Mouse (Mus musculus): ENCODE measurements around the gene Ptgs2. TPM values are rescaled to one million over a fixed set of nuclear protein-coding genes. Genes with fewer than 3 reads are reported as not detected.

Ptgs2 gene
- polyA plus RNA-seq, 1 experiment, result 17.9 TPM

DNA sequence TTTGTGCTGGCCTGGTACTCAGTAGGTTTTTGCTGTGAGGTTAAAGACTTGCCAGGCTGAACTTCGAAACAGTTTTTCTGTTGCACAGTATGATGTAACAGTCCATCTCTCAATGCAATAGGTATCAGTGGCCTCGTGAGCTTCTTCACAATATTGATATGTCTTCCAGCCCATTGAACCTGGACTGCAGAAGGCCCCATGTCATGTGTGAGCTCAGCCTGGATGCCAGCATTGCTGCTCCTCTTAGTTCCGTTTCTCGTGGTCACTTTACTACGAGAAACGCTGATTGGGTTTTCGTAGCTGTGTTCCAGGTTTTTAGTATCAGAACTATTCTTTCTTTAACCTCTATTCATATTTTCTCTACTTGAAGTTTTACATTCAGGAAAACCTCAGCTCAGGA is 6.9 kb downstream of the Ptgs2 start:
- no peaks in the 10 kb centered on the region for H3K27me3 ChIP-seq (ENCODE audit: control insufficient read depth, insufficient read depth, insufficient read length)
- no peak overlapping the region for H3K4me3 ChIP-seq (ENCODE audit: insufficient read depth, poor library complexity, severe bottlenecking)
- no peak overlapping the region for H3ac ChIP-seq (ENCODE audit: control insufficient read depth, insufficient read length, low read depth)
- H3K36me3 ChIP-seq (ENCODE audit: control insufficient read depth, insufficient read depth), result peaks cover 59% of the 10 kb centered on the region
- H3K79me3 ChIP-seq (ENCODE audit: low read depth), result peaks cover 15% of the 10 kb centered on the region
- peaks cover 36% of the 10 kb centered on the region for H3K79me2 ChIP-seq (ENCODE audit: control insufficient read depth, insufficient read depth)
- TF ChIP-seq FOSL1 (IDR thresholded peaks at IDR 0.05; ENCODE audit: insufficient read depth, low read length, poor library complexity, severe bottlenecking) (no peak), CTCF (IDR thresholded peaks at IDR 0.05; ENCODE audit: control insufficient read depth, insufficient read depth, insufficient read length) (no peak), MYOD1 (IDR thresholded peaks at IDR 0.05; ENCODE audit: control insufficient read depth, insufficient read length, low read depth) (no peak), MYOG (IDR thresholded peaks at IDR 0.05; ENCODE audit: control insufficient read depth, extremely low read depth, insufficient read length) (no peak), CEBPB (IDR thresholded peaks at IDR 0.05; ENCODE audit: low read depth) (no peak), USF1 (IDR thresholded peaks at IDR 0.05; ENCODE audit: low read depth) (no peak), MAX (IDR thresholded peaks at IDR 0.05) (no peak)

DNA sequence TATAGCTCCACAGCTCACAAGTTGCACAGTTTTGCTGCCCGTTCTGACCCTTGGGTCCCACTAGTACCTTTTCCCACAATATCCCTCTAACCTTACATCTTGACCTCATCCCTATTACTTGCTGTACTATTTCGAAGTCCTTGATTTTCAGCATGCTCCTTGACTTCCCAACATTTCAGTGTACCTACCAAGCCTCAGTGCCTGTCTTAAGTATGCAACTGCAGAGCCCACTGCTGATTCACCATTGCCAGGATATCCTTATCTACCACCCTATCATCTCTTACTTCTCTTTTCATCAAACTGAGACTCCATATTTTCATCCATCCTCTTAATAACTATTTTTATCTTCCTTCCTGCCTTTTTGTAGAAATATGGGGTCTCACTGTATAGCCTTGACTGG is 9.8 kb downstream of the Ptgs2 start:
- Histone ChIP-seq H3K79me2 (ENCODE audit: control insufficient read depth, insufficient read depth) (peaks cover 10% of the 10 kb centered on the region), H3K79me3 (ENCODE audit: low read depth) (peaks cover 2% of the 10 kb centered on the region), H3K4me3 (ENCODE audit: insufficient read depth, poor library complexity, severe bottlenecking) (no peak overlapping the region), H3K36me3 (ENCODE audit: control insufficient read depth, insufficient read depth) (peaks cover 31% of the 10 kb centered on the region), H3K27me3 (ENCODE audit: control insufficient read depth, insufficient read depth, insufficient read length) (no peaks in the 10 kb centered on the region), H3ac (ENCODE audit: control insufficient read depth, insufficient read length, low read depth) (no peak overlapping the region)
- TF ChIP-seq MYOD1 (IDR thresholded peaks at IDR 0.05; ENCODE audit: control insufficient read depth, insufficient read length, low read depth) (no peak), USF1 (IDR thresholded peaks at IDR 0.05; ENCODE audit: low read depth) (no peak)

DNA sequence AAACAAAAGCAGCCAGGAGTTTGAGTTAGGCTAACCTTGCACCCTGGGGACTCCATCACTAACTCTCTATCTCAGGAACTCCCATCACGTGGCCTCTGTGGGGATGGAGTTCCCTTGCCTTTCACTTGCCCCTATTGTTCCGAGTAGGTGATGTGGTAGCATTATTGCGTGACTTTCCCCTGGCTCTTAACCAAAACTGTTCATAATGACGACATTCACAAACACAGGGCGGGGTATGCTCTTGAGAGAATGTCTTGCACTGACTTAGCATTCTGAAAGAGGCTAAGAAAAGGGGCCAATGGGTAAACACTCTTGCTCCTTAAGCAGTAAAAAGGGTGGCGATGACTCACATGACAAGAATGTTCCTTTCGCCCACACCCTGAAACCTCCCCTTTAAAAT is 15.5 kb downstream of the Ptgs2 start:
- Histone ChIP-seq H3K79me2 (ENCODE audit: control insufficient read depth, insufficient read depth) (no peaks in the 10 kb centered on the region), H3K36me3 (ENCODE audit: control insufficient read depth, insufficient read depth) (no peaks in the 10 kb centered on the region), H3ac (ENCODE audit: control insufficient read depth, insufficient read length, low read depth) (no peak overlapping the region), H3K4me3 (ENCODE audit: insufficient read depth, poor library complexity, severe bottlenecking) (no peak overlapping the region), H3K27me3 (ENCODE audit: control insufficient read depth, insufficient read depth, insufficient read length) (no peaks in the 10 kb centered on the region), H3K79me3 (ENCODE audit: low read depth) (no peaks in the 10 kb centered on the region)
- TF ChIP-seq CTCF (IDR thresholded peaks at IDR 0.05; ENCODE audit: control insufficient read depth, insufficient read depth, insufficient read length), result no peak
- peak; percentile 24 for TF ChIP-seq FOSL1 (IDR thresholded peaks at IDR 0.05; ENCODE audit: insufficient read depth, low read length, poor library complexity, severe bottlenecking)
- TF ChIP-seq MAX (IDR thresholded peaks at IDR 0.05), result peak; percentile 44
- TF ChIP-seq CEBPB (IDR thresholded peaks at IDR 0.05; ENCODE audit: low read depth), result peak; percentile 63
- peak; percentile 97 for TF ChIP-seq USF1 (IDR thresholded peaks at IDR 0.05; ENCODE audit: low read depth)
- no peak for TF ChIP-seq MYOG (IDR thresholded peaks at IDR 0.05; ENCODE audit: control insufficient read depth, extremely low read depth, insufficient read length)

DNA sequence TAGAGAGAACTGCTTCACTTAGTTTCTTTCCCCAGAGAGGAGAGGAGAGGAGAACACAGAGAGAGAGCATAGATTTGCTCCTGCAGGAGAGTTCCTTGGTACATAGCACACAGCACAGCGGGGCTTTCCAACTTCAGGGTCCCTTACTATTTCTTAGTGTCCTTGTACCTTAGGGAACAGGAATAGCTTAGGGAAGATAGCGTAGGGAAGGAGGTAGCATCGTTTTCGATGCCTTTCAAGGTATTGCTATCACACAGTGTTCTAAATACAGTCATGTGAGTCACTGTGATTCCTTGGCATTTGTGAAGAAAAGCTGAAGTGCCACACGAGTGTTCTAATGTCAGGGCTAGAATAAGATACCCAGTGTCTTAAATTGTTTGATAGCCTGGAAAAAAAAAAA is 18.5 kb downstream of the Ptgs2 start:
- no peak for TF ChIP-seq FOSL1 (IDR thresholded peaks at IDR 0.05; ENCODE audit: insufficient read depth, low read length, poor library complexity, severe bottlenecking)
- no peak for TF ChIP-seq CTCF (IDR thresholded peaks at IDR 0.05; ENCODE audit: control insufficient read depth, insufficient read depth, insufficient read length)
- no peak for TF ChIP-seq CEBPB (IDR thresholded peaks at IDR 0.05; ENCODE audit: low read depth)
- no peak for TF ChIP-seq MYOG (IDR thresholded peaks at IDR 0.05; ENCODE audit: control insufficient read depth, extremely low read depth, insufficient read length)
- TF ChIP-seq USF1 (IDR thresholded peaks at IDR 0.05; ENCODE audit: low read depth), result no peak
- TF ChIP-seq MYOD1 (IDR thresholded peaks at IDR 0.05; ENCODE audit: control insufficient read depth, insufficient read length, low read depth), result no peak
- no peak for TF ChIP-seq MAX (IDR thresholded peaks at IDR 0.05)

DNA sequence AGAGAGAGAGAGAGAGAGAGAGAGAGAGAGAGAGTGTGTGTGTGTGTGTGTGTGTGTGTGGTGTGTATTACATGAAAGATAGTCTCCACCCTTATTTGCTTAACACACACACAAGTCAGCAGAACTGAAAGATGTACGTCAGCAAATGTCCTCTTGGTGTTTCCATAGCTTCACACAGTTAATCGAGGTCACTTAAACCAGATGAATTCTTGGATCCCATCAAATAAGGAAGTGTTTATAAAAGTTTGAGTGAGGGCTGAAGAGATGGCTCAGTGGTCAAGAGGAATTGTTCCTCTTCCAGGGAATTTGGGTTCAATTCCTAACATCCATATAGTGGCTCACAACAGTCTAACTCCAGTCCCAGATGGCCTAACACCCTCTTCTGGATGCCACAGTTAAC is 25.7 kb downstream of the Ptgs2 start:
- Histone ChIP-seq H3K79me3 (ENCODE audit: low read depth) (no peaks in the 10 kb centered on the region), H3ac (ENCODE audit: control insufficient read depth, insufficient read length, low read depth) (no peak overlapping the region), H3K27me3 (ENCODE audit: control insufficient read depth, insufficient read depth, insufficient read length) (no peaks in the 10 kb centered on the region), H3K79me2 (ENCODE audit: control insufficient read depth, insufficient read depth) (no peaks in the 10 kb centered on the region), H3K4me3 (ENCODE audit: insufficient read depth, poor library complexity, severe bottlenecking) (no peak overlapping the region), H3K36me3 (ENCODE audit: control insufficient read depth, insufficient read depth) (no peaks in the 10 kb centered on the region)
- TF ChIP-seq FOSL1 (IDR thresholded peaks at IDR 0.05; ENCODE audit: insufficient read depth, low read length, poor library complexity, severe bottlenecking) (no peak), CEBPB (IDR thresholded peaks at IDR 0.05; ENCODE audit: low read depth) (no peak), MYOD1 (IDR thresholded peaks at IDR 0.05; ENCODE audit: control insufficient read depth, insufficient read length, low read depth) (no peak), USF1 (IDR thresholded peaks at IDR 0.05; ENCODE audit: low read depth) (no peak), MYOG (IDR thresholded peaks at IDR 0.05; ENCODE audit: control insufficient read depth, extremely low read depth, insufficient read length) (no peak), CTCF (IDR thresholded peaks at IDR 0.05; ENCODE audit: control insufficient read depth, insufficient read depth, insufficient read length) (no peak), MAX (IDR thresholded peaks at IDR 0.05) (no peak)

More for the DNA sequence above, 18.5 kb downstream of the Ptgs2 start:
- no peak overlapping the region for H3K4me3 ChIP-seq (ENCODE audit: insufficient read depth, poor library complexity, severe bottlenecking)
- no peaks in the 10 kb centered on the region for H3K79me3 ChIP-seq (ENCODE audit: low read depth)
- H3K79me2 ChIP-seq (ENCODE audit: control insufficient read depth, insufficient read depth), result no peaks in the 10 kb centered on the region
- H3K27me3 ChIP-seq (ENCODE audit: control insufficient read depth, insufficient read depth, insufficient read length), result no peaks in the 10 kb centered on the region
- H3ac ChIP-seq (ENCODE audit: control insufficient read depth, insufficient read length, low read depth), result no peak overlapping the region
- H3K36me3 ChIP-seq (ENCODE audit: control insufficient read depth, insufficient read depth), result no peaks in the 10 kb centered on the region

DNA sequence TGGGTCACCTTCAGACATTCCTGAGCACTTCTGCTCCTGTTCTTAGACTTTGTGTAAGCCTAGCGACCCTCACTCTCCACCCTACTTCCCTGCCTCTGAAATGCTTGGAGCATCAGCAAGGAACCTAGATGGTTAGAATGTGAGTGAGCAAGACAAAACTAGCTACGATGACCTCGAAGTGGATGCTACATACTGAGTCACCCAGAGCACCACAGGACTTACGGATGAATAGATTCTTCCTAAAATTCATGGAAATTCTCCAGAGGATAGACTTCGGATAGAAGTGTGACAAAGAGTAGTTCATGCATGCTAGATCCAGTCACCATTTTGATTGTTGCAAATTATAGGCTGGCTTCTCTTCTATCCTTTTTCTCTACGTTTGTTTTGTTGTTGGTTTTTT is 30.2 kb downstream of the Ptgs2 start:
- H3K36me3 ChIP-seq (ENCODE audit: control insufficient read depth, insufficient read depth), result no peaks in the 10 kb centered on the region
- H3K27me3 ChIP-seq (ENCODE audit: control insufficient read depth, insufficient read depth, insufficient read length), result no peaks in the 10 kb centered on the region
- H3K79me2 ChIP-seq (ENCODE audit: control insufficient read depth, insufficient read depth), result no peaks in the 10 kb centered on the region
- H3K4me3 ChIP-seq (ENCODE audit: insufficient read depth, poor library complexity, severe bottlenecking), result no peak overlapping the region
- TF ChIP-seq CEBPB (IDR thresholded peaks at IDR 0.05; ENCODE audit: low read depth) (no peak), CTCF (IDR thresholded peaks at IDR 0.05; ENCODE audit: control insufficient read depth, insufficient read depth, insufficient read length) (no peak), MYOG (IDR thresholded peaks at IDR 0.05; ENCODE audit: control insufficient read depth, extremely low read depth, insufficient read length) (no peak), MAX (IDR thresholded peaks at IDR 0.05) (no peak), FOSL1 (IDR thresholded peaks at IDR 0.05; ENCODE audit: insufficient read depth, low read length, poor library complexity, severe bottlenecking) (no peak), MYOD1 (IDR thresholded peaks at IDR 0.05; ENCODE audit: control insufficient read depth, insufficient read length, low read depth) (no peak), USF1 (IDR thresholded peaks at IDR 0.05; ENCODE audit: low read depth) (no peak)
- H3ac ChIP-seq (ENCODE audit: control insufficient read depth, insufficient read length, low read depth), result no peak overlapping the region
- no peaks in the 10 kb centered on the region for H3K79me3 ChIP-seq (ENCODE audit: low read depth)
